Mouse (Mus musculus): ENCODE data around the gene Fzd7. TPM values are rescaled to one million over a fixed set of nuclear protein-coding genes. Genes with fewer than 3 reads are reported as not detected.

The Fzd7 gene
- total RNA-seq, 2 experiments from 2014 or later: 4.7 to 6.4 TPM

Other genes starting within 250 kb of the Fzd7 start
- 1 to 10 TPM; 8.5 to 9.2 TPM for gene Als2, start 245.2 kb upstream of the Fzd7 start, total RNA-seq (2021)
- under 1 TPM in 1 of 2 experiments, not detected in 1; 0.26 TPM for gene Cdk15, start 225.5 kb upstream of the Fzd7 start, total RNA-seq (2021)
- gene Gm973, start 33.8 kb downstream of the Fzd7 start, total RNA-seq (2021): under 1 TPM; 0.29 to 0.79 TPM
- 10 to 100 TPM; 55.6 to 58.2 TPM for gene Sumo1, start 188.4 kb downstream of the Fzd7 start, total RNA-seq (2021)
- 10 to 100 TPM; 29.5 to 37.9 TPM for gene Nop58, start 202.5 kb downstream of the Fzd7 start, total RNA-seq (2021)

Measured in heart, postnatal 14 days (tissue).